Mouse (Mus musculus): ENCODE data around the gene Pycr1. TPM values are rescaled to one million over a fixed set of nuclear protein-coding genes. Genes with fewer than 3 reads are reported as not detected.
"Not testable (repeated sequence)": the region's sequence is repeated elsewhere in the genome, so short reads cannot be mapped to it uniquely, and the experiment has no call there.

Gene Pycr1
- polyA plus RNA-seq, 1 experiment from 2014 or later, result 22.3 TPM

GRCm38 (mm10) chr11:120682683-120683082 is 39.1 kb upstream of the Pycr1 start:
- H3K27me3 ChIP-seq (ENCODE audit: control insufficient read depth, insufficient read depth, low read length), result no peaks in the 10 kb centered on the region
- H3K4me1 ChIP-seq (ENCODE audit: control insufficient read depth in 2 of 2, insufficient read depth in 2 of 2, low read length in 2 of 2), result peaks cover 2 to 4% of the 10 kb centered on the region in 2 experiments; a peak in 2 of 4 replicates
- no peak overlapping the region for H3K4me3 ChIP-seq (ENCODE audit: control insufficient read depth in 1 of 2, insufficient read depth in 1 of 2, low read depth in 1 of 2, low read length in 2 of 2)
- no peak overlapping the region for H3K27ac ChIP-seq (replicated peaks in 1 of 2; ENCODE audit: control insufficient read depth in 1 of 2, insufficient read depth in 1 of 2, low read depth in 2 of 2, low read length in 2 of 2)
- peaks cover 79% of the 10 kb centered on the region for H3K36me3 ChIP-seq (ENCODE audit: control insufficient read depth, insufficient read depth, low read length)
- no peak for ATAC-seq (ENCODE audit: insufficient number of reproducible peaks, insufficient read depth, low FRiP score, low read depth)
- H3K9ac ChIP-seq (ENCODE audit: low read length), result no peak overlapping the region
- no peaks in the 10 kb centered on the region for H3K9me3 ChIP-seq (ENCODE audit: control insufficient read depth, low read length)
- WGBS, result 91% methylated on average over 5 of the region's 5 CpGs
- H3K4me2 ChIP-seq (ENCODE audit: low read length), result no peak overlapping the region

- Histone ChIP-seq H3K27ac (replicated peaks in 1 of 2; ENCODE audit: control insufficient read depth in 1 of 2, insufficient read depth in 1 of 2, low read depth in 2 of 2, low read length in 2 of 2) (no peak overlapping the region), H3K9ac (ENCODE audit: low read length) (no peak overlapping the region), H3K36me3 (ENCODE audit: control insufficient read depth, insufficient read depth, low read length) (peaks cover 70% of the 10 kb centered on the region), H3K4me1 (ENCODE audit: control insufficient read depth in 2 of 2, insufficient read depth in 2 of 2, low read length in 2 of 2) (peaks cover 1 to 3% of the 10 kb centered on the region in 2 experiments; a peak in 2 of 4 replicates), H3K27me3 (ENCODE audit: control insufficient read depth, insufficient read depth, low read length) (no peaks in the 10 kb centered on the region), H3K4me3 (ENCODE audit: control insufficient read depth in 1 of 2, insufficient read depth in 1 of 2, low read depth in 1 of 2, low read length in 2 of 2) (no peak overlapping the region), H3K4me2 (ENCODE audit: low read length) (no peak overlapping the region), H3K9me3 (ENCODE audit: control insufficient read depth, low read length) (no peaks in the 10 kb centered on the region)
- ATAC-seq (ENCODE audit: insufficient number of reproducible peaks, insufficient read depth, low FRiP score, low read depth), result no peak
- 55% methylated on average over 3 of the region's 3 CpGs for WGBS
Observed at GRCm38 (mm10) chr11:120679909-120680308, 36.3 kb upstream of the Pycr1 start.

GRCm38 (mm10) chr11:120676951-120677350 is 33.4 kb upstream of the Pycr1 start:
- ATAC-seq (ENCODE audit: insufficient number of reproducible peaks, insufficient read depth, low FRiP score, low read depth), result no peak
- WGBS, result 79% methylated on average over 4 of the region's 4 CpGs
- Histone ChIP-seq H3K27ac (replicated peaks in 1 of 2; ENCODE audit: control insufficient read depth in 1 of 2, insufficient read depth in 1 of 2, low read depth in 2 of 2, low read length in 2 of 2) (no peak overlapping the region), H3K9me3 (ENCODE audit: control insufficient read depth, low read length) (no peaks in the 10 kb centered on the region), H3K27me3 (ENCODE audit: control insufficient read depth, insufficient read depth, low read length) (no peaks in the 10 kb centered on the region), H3K4me1 (ENCODE audit: control insufficient read depth in 2 of 2, insufficient read depth in 2 of 2, low read length in 2 of 2) (peaks cover 5% of the 10 kb centered on the region in 2 experiments), H3K4me3 (ENCODE audit: control insufficient read depth in 1 of 2, insufficient read depth in 1 of 2, low read depth in 1 of 2, low read length in 2 of 2) (no peak overlapping the region), H3K4me2 (ENCODE audit: low read length) (no peak overlapping the region), H3K9ac (ENCODE audit: low read length) (no peak overlapping the region), H3K36me3 (ENCODE audit: control insufficient read depth, insufficient read depth, low read length) (peaks cover 48% of the 10 kb centered on the region)

- not testable (repeated sequence) for H3K27me3 ChIP-seq (ENCODE audit: control insufficient read depth, insufficient read depth, low read length); H3K9me3 ChIP-seq (ENCODE audit: control insufficient read depth, low read length); H3K4me2 ChIP-seq (ENCODE audit: low read length); ATAC-seq (ENCODE audit: insufficient number of reproducible peaks, insufficient read depth, low FRiP score, low read depth); H3K27ac ChIP-seq (replicated peaks in 1 of 2; ENCODE audit: control insufficient read depth in 1 of 2, insufficient read depth in 1 of 2, low read depth in 2 of 2, low read length in 2 of 2); H3K9ac ChIP-seq (ENCODE audit: low read length); H3K4me1 ChIP-seq (ENCODE audit: control insufficient read depth in 2 of 2, insufficient read depth in 2 of 2, low read length in 2 of 2); H3K4me3 ChIP-seq (ENCODE audit: control insufficient read depth in 1 of 2, insufficient read depth in 1 of 2, low read depth in 1 of 2, low read length in 2 of 2)
- peaks cover 40% of the 10 kb centered on the region for H3K36me3 ChIP-seq (ENCODE audit: control insufficient read depth, insufficient read depth, low read length)
- WGBS, result 75% methylated on average over 3 of the region's 5 CpGs
Observed at GRCm38 (mm10) chr11:120675875-120676274, 32.3 kb upstream of the Pycr1 start.

- peaks cover 18% of the 10 kb centered on the region for H3K36me3 ChIP-seq (ENCODE audit: control insufficient read depth, insufficient read depth, low read length)
- WGBS, result 33% methylated on average over 12 of the region's 12 CpGs
- H3K9ac ChIP-seq (ENCODE audit: low read length), result peak overlapping the region; percentile 88
- peak overlapping the region; percentile 96 for H3K4me2 ChIP-seq (ENCODE audit: low read length)
- no peaks in the 10 kb centered on the region for H3K9me3 ChIP-seq (ENCODE audit: control insufficient read depth, low read length)
- no peak for ATAC-seq (ENCODE audit: insufficient number of reproducible peaks, insufficient read depth, low FRiP score, low read depth)
- H3K27ac ChIP-seq (replicated peaks in 1 of 2; ENCODE audit: control insufficient read depth in 1 of 2, insufficient read depth in 1 of 2, low read depth in 2 of 2, low read length in 2 of 2), result peak overlapping the region; percentile 84 to 91
- H3K27me3 ChIP-seq (ENCODE audit: control insufficient read depth, insufficient read depth, low read length), result no peaks in the 10 kb centered on the region
- peaks cover 5% of the 10 kb centered on the region in 2 experiments for H3K4me1 ChIP-seq (ENCODE audit: control insufficient read depth in 2 of 2, insufficient read depth in 2 of 2, low read length in 2 of 2)
- peak overlapping the region; percentile 77 to 96 for H3K4me3 ChIP-seq (ENCODE audit: control insufficient read depth in 1 of 2, insufficient read depth in 1 of 2, low read depth in 1 of 2, low read length in 2 of 2)
Observed at GRCm38 (mm10) chr11:120673594-120674122, 30.1 kb upstream of the Pycr1 start.

GRCm38 (mm10) chr11:120672687-120673593 is 29.4 kb upstream of the Pycr1 start, which contains the start of gene Aspscr1:
Aspscr1 (plus strand) TSS chr11:120672973.
- peak within 1 kb of the TSS; percentile 84 to 91 for H3K27ac ChIP-seq (replicated peaks in 1 of 2; ENCODE audit: control insufficient read depth in 1 of 2, insufficient read depth in 1 of 2, low read depth in 2 of 2, low read length in 2 of 2)
- peak; percentile 97 for ATAC-seq (ENCODE audit: insufficient number of reproducible peaks, insufficient read depth, low FRiP score, low read depth)
- H3K27me3 ChIP-seq (ENCODE audit: control insufficient read depth, insufficient read depth, low read length), result no peaks in the 10 kb centered on the region
- no peaks in the 10 kb centered on the region for H3K9me3 ChIP-seq (ENCODE audit: control insufficient read depth, low read length)
- H3K4me2 ChIP-seq (ENCODE audit: low read length), result peak within 1 kb of the TSS; percentile 96
- H3K36me3 ChIP-seq (ENCODE audit: control insufficient read depth, insufficient read depth, low read length), result peaks cover 11% of the 10 kb centered on the region; the same call in 1 of the 2 replicates
- H3K4me3 ChIP-seq (ENCODE audit: control insufficient read depth in 1 of 2, insufficient read depth in 1 of 2, low read depth in 1 of 2, low read length in 2 of 2), result peak within 1 kb of the TSS; percentile 77 to 96
- 1% methylated on average over 64 of the region's 83 CpGs for WGBS
- peak within 1 kb of the TSS; percentile 88 for H3K9ac ChIP-seq (ENCODE audit: low read length)
- peaks cover 5% of the 10 kb centered on the region in 2 experiments for H3K4me1 ChIP-seq (ENCODE audit: control insufficient read depth in 2 of 2, insufficient read depth in 2 of 2, low read length in 2 of 2)

- ATAC-seq (ENCODE audit: insufficient number of reproducible peaks, insufficient read depth, low FRiP score, low read depth), result peak; percentile 31; the same call in 1 of the 2 replicates
- 7% methylated on average over 3 of the region's 3 CpGs for WGBS
- H3K4me3 ChIP-seq (ENCODE audit: control insufficient read depth in 1 of 2, insufficient read depth in 1 of 2, low read depth in 1 of 2, low read length in 2 of 2), result no peak overlapping the region
- H3K4me2 ChIP-seq (ENCODE audit: low read length), result no peak overlapping the region
- H3K4me1 ChIP-seq (ENCODE audit: control insufficient read depth in 2 of 2, insufficient read depth in 2 of 2, low read length in 2 of 2), result peaks cover 9 to 14% of the 10 kb centered on the region in 2 experiments
- no peak overlapping the region for H3K27ac ChIP-seq (replicated peaks in 1 of 2; ENCODE audit: control insufficient read depth in 1 of 2, insufficient read depth in 1 of 2, low read depth in 2 of 2, low read length in 2 of 2)
- 0 out of 2 replicates have a peak overlapping the region, but pooled peaks have one; percentile 11 for H3K9ac ChIP-seq (ENCODE audit: low read length)
- H3K9me3 ChIP-seq (ENCODE audit: control insufficient read depth, low read length), result no peaks in the 10 kb centered on the region
- peaks cover 19% of the 10 kb centered on the region for H3K27me3 ChIP-seq (ENCODE audit: control insufficient read depth, insufficient read depth, low read length)
- no peaks in the 10 kb centered on the region for H3K36me3 ChIP-seq (ENCODE audit: control insufficient read depth, insufficient read depth, low read length)
Observed at GRCm38 (mm10) chr11:120666617-120667016, 23.0 kb upstream of the Pycr1 start.
